Comparison of ENCODE assay signal across 31 mouse cellular contexts in genomic region chr14:8451117-8451516, GRCm38 (mm10).
DNase-seq lines count a peak whose midpoint lies in the region; ATAC-seq lines count a peak whose summit lies in the region.
"Had no signal": no experiment of that assay in that cellular context is flagged by ENCODE, and none has a peak within 500 bp of the region (broad histone marks: within the 10 kb centered on the region; RNA-seq: fewer than 3 reads in every experiment).

No protein-coding gene starts in this region.

- peak overlapping the region; percentile 8; the same call in 1 of the 2 replicates for H3K27ac ChIP-seq in liver, embryonic 11.5 days (ENCODE audit: low read depth, low read length)
- no peak overlapping the region for H3K27ac ChIP-seq in liver, embryonic 13.5 days
- H3K27ac ChIP-seq in liver, embryonic 16.5 days (ENCODE audit: low read length), result no peak overlapping the region
- H3K27ac ChIP-seq: embryonic facial prominence, embryonic 10.5 days; embryonic facial prominence, embryonic 13.5 days; forebrain, embryonic 12.5 days; forebrain, embryonic 15.5 days; heart, adult 2 months; heart, embryonic 10.5 days; heart, embryonic 13.5 days; hindbrain, embryonic 14.5 days; hindbrain, postnatal 0 days had no signal

- 0 out of 2 replicates have a peak overlapping the region, but pooled peaks have one; percentile 13 for H3K4me2 ChIP-seq in liver, embryonic 11.5 days
- H3K4me2 ChIP-seq in liver, embryonic 13.5 days, result no peak overlapping the region
- no peak overlapping the region for H3K4me2 ChIP-seq in liver, embryonic 16.5 days (ENCODE audit: low read depth, low read length)
- H3K4me2 ChIP-seq: embryonic facial prominence, embryonic 13.5 days; forebrain, embryonic 12.5 days; forebrain, embryonic 15.5 days; heart, embryonic 13.5 days; hindbrain, embryonic 14.5 days had no signal

- no peak overlapping the region for H3K4me3 ChIP-seq in liver, embryonic 11.5 days (ENCODE audit: low read depth, low read length)
- no peak overlapping the region for H3K4me3 ChIP-seq in liver, embryonic 13.5 days (replicated peaks)
- no peak overlapping the region for H3K4me3 ChIP-seq in liver, embryonic 16.5 days (ENCODE audit: low read depth, low read length)
- H3K4me3 ChIP-seq: embryonic facial prominence, embryonic 10.5 days; embryonic facial prominence, embryonic 13.5 days; erythroblast, embryonic 14.5 days; forebrain, embryonic 12.5 days; forebrain, embryonic 15.5 days; heart, adult 2 months; heart, embryonic 10.5 days; heart, embryonic 13.5 days had no signal

- no peaks in the 10 kb centered on the region for H3K36me3 ChIP-seq in liver, embryonic 11.5 days (ENCODE audit: control insufficient read depth, insufficient read depth, low read length)
- no peaks in the 10 kb centered on the region for H3K36me3 ChIP-seq in liver, embryonic 13.5 days
- H3K36me3 ChIP-seq in liver, embryonic 16.5 days (ENCODE audit: control insufficient read depth, insufficient read depth), result no peaks in the 10 kb centered on the region
- H3K36me3 ChIP-seq: embryonic facial prominence, embryonic 10.5 days; embryonic facial prominence, embryonic 13.5 days; forebrain, embryonic 12.5 days; forebrain, embryonic 15.5 days; G1E; heart, embryonic 10.5 days; heart, embryonic 13.5 days had no signal

- no peaks in the 10 kb centered on the region for H3K27me3 ChIP-seq in liver, embryonic 11.5 days (replicated peaks; ENCODE audit: control insufficient read depth, insufficient read depth, low read length)
- H3K27me3 ChIP-seq in liver, embryonic 13.5 days, result no peaks in the 10 kb centered on the region
- H3K27me3 ChIP-seq in liver, embryonic 16.5 days (ENCODE audit: control insufficient read depth, insufficient read depth, low read depth, low read length), result no peaks in the 10 kb centered on the region
- H3K27me3 ChIP-seq: CH12.LX; embryonic facial prominence, embryonic 13.5 days; forebrain, embryonic 12.5 days; forebrain, embryonic 15.5 days; heart, embryonic 13.5 days had no signal

- 43% methylated on average over 4 of the region's 4 CpGs for WGBS in liver, embryonic 11.5 days
- 18% methylated on average over 4 of the region's 4 CpGs for WGBS in liver, embryonic 13.5 days (ENCODE audit: insufficient replicate concordance)
- 33% methylated on average over 4 of the region's 4 CpGs for WGBS in liver, embryonic 16.5 days (ENCODE audit: insufficient replicate concordance)

- H3K4me1 ChIP-seq in liver, embryonic 11.5 days (replicated peaks; ENCODE audit: control insufficient read depth, insufficient read depth, low read length), result peaks cover 5% of the 10 kb centered on the region; the same call in 1 of the 2 replicates
- H3K4me1 ChIP-seq in liver, embryonic 13.5 days (replicated peaks), result peaks cover 25% of the 10 kb centered on the region
- H3K4me1 ChIP-seq in liver, embryonic 16.5 days (ENCODE audit: control insufficient read depth, low read depth, low read length), result no peaks in the 10 kb centered on the region; the same call in 1 of the 2 replicates
- H3K4me1 ChIP-seq: embryonic facial prominence, embryonic 10.5 days; embryonic facial prominence, embryonic 13.5 days; forebrain, embryonic 12.5 days; forebrain, embryonic 15.5 days; heart, embryonic 10.5 days had no signal

- no peak overlapping the region for H3K9ac ChIP-seq in liver, embryonic 11.5 days (ENCODE audit: low read depth, low read length)
- H3K9ac ChIP-seq in liver, embryonic 13.5 days, result no peak overlapping the region
- no peak overlapping the region for H3K9ac ChIP-seq in liver, embryonic 16.5 days (ENCODE audit: low read depth, low read length)
- H3K9ac ChIP-seq: embryonic facial prominence, embryonic 13.5 days; forebrain, embryonic 12.5 days; forebrain, embryonic 15.5 days; heart, embryonic 13.5 days; hindbrain, embryonic 14.5 days had no signal

- peak; percentile 84 for ATAC-seq in liver, embryonic 11.5 days (replicated peaks; ENCODE audit: low FRiP score)
- ATAC-seq in liver, embryonic 13.5 days (ENCODE audit: low read depth), result peak; percentile 80
- peak; percentile 75 for ATAC-seq in liver, embryonic 16.5 days (ENCODE audit: low read depth)
- peak; percentile 96 for ATAC-seq in megakaryocyte-erythroid progenitor cell, adult 5-6 weeks (replicated peaks; ENCODE audit: low FRiP score, low TSS enrichment, poor library complexity, severe bottlenecking)
- ATAC-seq: forebrain, embryonic 15.5 days; hindbrain, postnatal 0 days; inflammation-experienced regulatory T-cells, adult 6 months; Patski had no signal

- H3K9me3 ChIP-seq in liver, embryonic 11.5 days (ENCODE audit: control insufficient read depth, low read length), result no peaks in the 10 kb centered on the region
- no peaks in the 10 kb centered on the region for H3K9me3 ChIP-seq in liver, embryonic 13.5 days (replicated peaks)
- no peaks in the 10 kb centered on the region for H3K9me3 ChIP-seq in liver, embryonic 16.5 days (replicated peaks; ENCODE audit: control insufficient read depth, low read length)
- H3K9me3 ChIP-seq: embryonic facial prominence, embryonic 10.5 days; embryonic facial prominence, embryonic 13.5 days; forebrain, embryonic 12.5 days; forebrain, embryonic 15.5 days; G1E; heart, embryonic 10.5 days; heart, embryonic 13.5 days had no signal

- no peak for DNase-seq in liver, embryonic 11.5 days (ENCODE audit: low spot score)
- no peak for DNase-seq in liver
- DNase-seq in liver, embryonic 13.5 days, result no peak
- no peak for DNase-seq in embryo, embryonic 11 days
- DNase-seq in spleen, adult 12 weeks (ENCODE audit: low spot score), result no peak
- no peak for DNase-seq in kidney, postnatal 14 days
- DNase-seq: adrenal gland, adult 2 months; adrenal gland, postnatal 14 days; B cell, adult 2 months; cerebellum, adult 11 months; cerebellum, adult 2 months; cerebellum, adult 9-11 months; cerebellum, postnatal 25 days; gastrocnemius, postnatal 10 days; gastrocnemius, postnatal 36 days; heart, adult 2 months had no signal
